Mouse (Mus musculus) adrenal gland, postnatal 4 days (tissue): Measurements from ENCODE around the gene Olfr211. TPM values are rescaled to one million over a fixed set of nuclear protein-coding genes. Genes with fewer than 3 reads are reported as not detected.
"Not testable (repeated sequence)": the region's sequence is repeated elsewhere in the genome, so short reads cannot be mapped to it uniquely, and the experiment has no call there.

ENCODE experiments used
- DNase-seq, 2 experiments: peaks; one replicate each; pipeline ENCODE4 v3.0.0; 2021 to 2022; ENCODE audit warnings: low spot score in 2 of 2, mixed read lengths in 2 of 2
- long read RNA-seq, 2 experiments: library from polyadenylated mRNA; stranded (forward); transcript quantifications; one replicate each; pipeline ENCODE4 v2.0.0; 2021
- total RNA-seq, 2 experiments: library from RNA; stranded (reverse); gene quantifications; 2 replicates each; pipeline ENCODE4 v1.2.3; 2021

Gene Olfr211
- not detected for total RNA-seq
- long read RNA-seq, experiment 1, result 0 reads
- long read RNA-seq, experiment 2, result 0 reads

GRCm38 (mm10) chr6:116488791-116489190, at the start of gene Olfr211:
TSS of gene Olfr211 (plus strand) at chr6:116489091.
- no peak for DNase-seq

GRCm38 (mm10) chr6:116439531-116439930, 49.4 kb upstream of the Olfr211 start:
- no peak for DNase-seq

GRCm38 (mm10) chr6:116440447-116440846, 48.4 kb upstream of the Olfr211 start:
- DNase-seq, result no peak

GRCm38 (mm10) chr6:116440849-116441248, 48.0 kb upstream of the Olfr211 start:
- DNase-seq, result no peak

GRCm38 (mm10) chr6:116455781-116456180, 33.1 kb upstream of the Olfr211 start:
- no peak for DNase-seq

GRCm38 (mm10) chr6:116456482-116456881, 32.4 kb upstream of the Olfr211 start:
- no peak for DNase-seq

GRCm38 (mm10) chr6:116458728-116459127, 30.2 kb upstream of the Olfr211 start:
- no peak for DNase-seq

- DNase-seq, result no peak
Observed at GRCm38 (mm10) chr6:116459232-116459631, 29.7 kb upstream of the Olfr211 start.

GRCm38 (mm10) chr6:116460544-116461283, 28.2 kb upstream of the Olfr211 start, which contains the start of gene Alox5:
TSS of gene Alox5 (minus strand) at chr6:116461178.
- DNase-seq, result no peak

GRCm38 (mm10) chr6:116468081-116468480, 20.8 kb upstream of the Olfr211 start:
- no peak for DNase-seq

GRCm38 (mm10) chr6:116485081-116485480, 3.8 kb upstream of the Olfr211 start:
- DNase-seq, result no peak

- no peak for DNase-seq
Observed at GRCm38 (mm10) chr6:116486833-116487232, 2.1 kb upstream of the Olfr211 start.

- no peak for DNase-seq
Observed at GRCm38 (mm10) chr6:116493742-116494141, 4.9 kb downstream of the Olfr211 start.

GRCm38 (mm10) chr6:116495960-116496359, 7.1 kb downstream of the Olfr211 start:
- no peak for DNase-seq

- not testable (repeated sequence) for DNase-seq
Observed at GRCm38 (mm10) chr6:116506302-116507003, 17.6 kb downstream of the Olfr211 start, which contains the start of gene Olfr212. TSS of gene Olfr212 (plus strand) at chr6:116506516.

GRCm38 (mm10) chr6:116514832-116515231, 25.9 kb downstream of the Olfr211 start:
- DNase-seq, result no peak

- DNase-seq, result no peak
Observed at GRCm38 (mm10) chr6:116538156-116538555, 49.3 kb downstream of the Olfr211 start, which contains the start of gene Olfr213. TSS of gene Olfr213 (plus strand) at chr6:116538456.

GRCm38 (mm10) chr6:116542500-116542899, 53.6 kb downstream of the Olfr211 start:
- DNase-seq, result no peak
